ENCODE assay signal across 9 mouse cellular contexts in genomic region chr1:118916477-118917075, GRCm38 (mm10).
DNase-seq lines count a peak whose midpoint lies in the region; ATAC-seq lines count a peak whose summit lies in the region.
"Had no signal": no experiment of that assay in that cellular context is flagged by ENCODE, and none has a peak within 500 bp of the region (broad histone marks: within the 10 kb centered on the region; RNA-seq: fewer than 3 reads in every experiment).

No protein-coding gene starts in this region.

- no peak overlapping the region for H3K9ac ChIP-seq in limb, embryonic 11.5 days (ENCODE audit: low read length)
- no peak overlapping the region for H3K9ac ChIP-seq in stomach, embryonic 14.5 days (replicated peaks; ENCODE audit: low read depth, low read length)

- no peak overlapping the region for H3K4me2 ChIP-seq in limb, embryonic 11.5 days (ENCODE audit: low read depth, severe bottlenecking)
- H3K4me2 ChIP-seq in stomach, embryonic 14.5 days (replicated peaks; ENCODE audit: low read depth, low read length): no peak overlapping the region

- DNase-seq in heart, postnatal 25 days (ENCODE audit: low spot score): peak; percentile 20
- no peak for DNase-seq in heart, adult 8-10 months (ENCODE audit: low spot score)
- peak; percentile 92 for DNase-seq in fibroblast of lung, adult 2 months (ENCODE audit: low read depth)
- peak; percentile 61 for DNase-seq in limb, embryonic 11.5 days (ENCODE audit: low spot score)
- DNase-seq in cerebellum, adult 8-10 months: no peak
- no peak for DNase-seq in frontal cortex, adult 2 months (ENCODE audit: extremely low spot score in 1 of 2, low spot score in 1 of 2)
- no peak for DNase-seq in spleen, postnatal 36 days (ENCODE audit: low spot score in 2 of 2)
- DNase-seq: gastrocnemius, postnatal 10 days had no signal

- no peak overlapping the region for H3K4me3 ChIP-seq in limb, embryonic 11.5 days (ENCODE audit: low read depth, low read length)
- no peak overlapping the region for H3K4me3 ChIP-seq in stomach, embryonic 14.5 days (ENCODE audit: low read depth, low read length)

- intact Hi-C loops in heart, postnatal 25 days (cut with DNase I): no loop called here

- ATAC-seq in limb, embryonic 11.5 days (ENCODE audit: insufficient number of reproducible peaks, low FRiP score, low TSS enrichment, low read depth): peak; percentile 58; the same call in 1 of the 2 replicates
- 0 out of 2 replicates have a peak, but pooled peaks have one; percentile 15 for ATAC-seq in stomach, embryonic 14.5 days (ENCODE audit: insufficient number of reproducible peaks, insufficient read depth, low FRiP score, low read depth)

- 18% methylated on average over 12 of the region's 12 CpGs for WGBS in limb, embryonic 11.5 days
- 35% methylated on average over 12 of the region's 12 CpGs for WGBS in stomach, embryonic 14.5 days

- H3K27ac ChIP-seq in limb, embryonic 11.5 days (replicated peaks; ENCODE audit: low read depth, low read length): peak overlapping the region; percentile 25
- H3K27ac ChIP-seq in stomach, embryonic 14.5 days (ENCODE audit: low read length): no peak overlapping the region

- H3K27me3 ChIP-seq in limb, embryonic 11.5 days (ENCODE audit: control insufficient read depth, insufficient read depth, low read length): no peaks in the 10 kb centered on the region
- no peaks in the 10 kb centered on the region for H3K27me3 ChIP-seq in stomach, embryonic 14.5 days (ENCODE audit: control insufficient read depth, insufficient read depth, low read length)

- peaks cover 40% of the 10 kb centered on the region for H3K4me1 ChIP-seq in limb, embryonic 11.5 days (ENCODE audit: control insufficient read depth, insufficient read depth, low read length)
- peaks cover 34% of the 10 kb centered on the region for H3K4me1 ChIP-seq in stomach, embryonic 14.5 days (ENCODE audit: control insufficient read depth, insufficient read depth, low read length)

- H3K36me3 ChIP-seq in limb, embryonic 11.5 days (ENCODE audit: control insufficient read depth, insufficient read depth, low read length): no peaks in the 10 kb centered on the region
- H3K36me3 ChIP-seq in stomach, embryonic 14.5 days (ENCODE audit: control insufficient read depth, insufficient read depth, low read length): no peaks in the 10 kb centered on the region

- H3K9me3 ChIP-seq in limb, embryonic 11.5 days (ENCODE audit: control insufficient read depth, low read length): no peaks in the 10 kb centered on the region
- H3K9me3 ChIP-seq in stomach, embryonic 14.5 days (ENCODE audit: control insufficient read depth, low read depth, low read length): no peaks in the 10 kb centered on the region

Comparison
In these comparisons a context has a peak if more than half of its experiments do, and no peak if none do; other contexts are left out.
1. DNase-seq: peak in heart, postnatal 25 days (single experiment), fibroblast of lung, adult 2 months (single experiment) and limb, embryonic 11.5 days (single experiment); none in heart, adult 8-10 months (single experiment), cerebellum, adult 8-10 months (single experiment), frontal cortex, adult 2 months (0 of 2) and spleen, postnatal 36 days (0 of 2).